Mouse (Mus musculus): ENCODE measurements around the gene Lamc1. TPM values are rescaled to one million over a fixed set of nuclear protein-coding genes. Genes with fewer than 3 reads are reported as not detected.

Gene Lamc1
- total and polyA plus RNA-seq, 3 experiments, result 13.1 to 174 (median 32.4) TPM

GRCm38 (mm10) chr1:153354466-153354865 is 21.9 kb upstream of the Lamc1 start:
- no peak overlapping the region for H3K4me3 ChIP-seq (ENCODE audit: control insufficient read depth in 1 of 2, insufficient read depth in 1 of 2, low read depth in 2 of 2, low read length in 2 of 2)
- no peaks in the 10 kb centered on the region for H3K4me1 ChIP-seq (ENCODE audit: control insufficient read depth in 1 of 2, insufficient read depth in 2 of 2, low read length in 2 of 2)
- no peaks in the 10 kb centered on the region for H3K79me2 ChIP-seq (ENCODE audit: control insufficient read depth, insufficient read depth, low read length, poor library complexity)
- H3K9ac ChIP-seq (ENCODE audit: control insufficient read depth, low read depth, low read length, poor library complexity, severe bottlenecking), result no peak overlapping the region
- peaks cover 6 to 11% of the 10 kb centered on the region in 2 experiments for H3K27me3 ChIP-seq (ENCODE audit: control insufficient read depth in 1 of 2, insufficient read depth in 2 of 2, low read length in 2 of 2)
- no peak for DNase-seq (ENCODE audit: low read depth, low spot score)
- H3K36me3 ChIP-seq (ENCODE audit: control insufficient read depth in 1 of 2, insufficient read depth in 2 of 2, low read length in 2 of 2), result no peaks in the 10 kb centered on the region
- TF ChIP-seq KAT2A (conservative IDR thresholded peaks at IDR 0.05; ENCODE audit: low read depth, low read length), result no peak
- TF ChIP-seq MEF2A (IDR thresholded peaks at IDR 0.05; ENCODE audit: extremely low read depth, insufficient replicate concordance, low read depth, low read length, poor library complexity, severe bottlenecking), result no peak
- no peak for TF ChIP-seq GABPA (IDR thresholded peaks at IDR 0.05; ENCODE audit: low read depth, low read length)
- TF ChIP-seq MYC (IDR thresholded peaks at IDR 0.05; ENCODE audit: low read depth, low read length), result no peak
- TF ChIP-seq JUND (IDR thresholded peaks at IDR 0.05; ENCODE audit: low read depth, low read length), result no peak
- TF ChIP-seq EP300 (IDR thresholded peaks at IDR 0.05; ENCODE audit: low read depth in 1 of 2, low read length in 2 of 2), result no peak
- no peak for TF ChIP-seq SIN3A (IDR thresholded peaks at IDR 0.05; ENCODE audit: low read length)
- no peak for TF ChIP-seq MAX (IDR thresholded peaks at IDR 0.05; ENCODE audit: low read length)
- no peak for TF ChIP-seq MYB (IDR thresholded peaks at IDR 0.05; ENCODE audit: low read depth, low read length)
- TF ChIP-seq POLR2AphosphoS5 (IDR thresholded peaks at IDR 0.05; ENCODE audit: borderline replicate concordance, low read depth, low read length), result no peak
- no peak overlapping the region for H3K27ac ChIP-seq (ENCODE audit: control insufficient read depth, low read depth, low read length)
- H3K9me3 ChIP-seq (replicated peaks; ENCODE audit: insufficient read depth, low read length), result no peaks in the 10 kb centered on the region

GRCm38 (mm10) chr1:153353736-153354430 is 21.3 kb upstream of the Lamc1 start:
- H3K79me2 ChIP-seq (ENCODE audit: control insufficient read depth, insufficient read depth, low read length, poor library complexity), result no peaks in the 10 kb centered on the region
- H3K27ac ChIP-seq (ENCODE audit: control insufficient read depth, low read depth, low read length), result no peak overlapping the region
- no peaks in the 10 kb centered on the region for H3K4me1 ChIP-seq (ENCODE audit: control insufficient read depth in 1 of 2, insufficient read depth in 2 of 2, low read length in 2 of 2)
- H3K9ac ChIP-seq (ENCODE audit: control insufficient read depth, low read depth, low read length, poor library complexity, severe bottlenecking), result no peak overlapping the region
- no peak for DNase-seq (ENCODE audit: low read depth, low spot score)
- H3K36me3 ChIP-seq (ENCODE audit: control insufficient read depth in 1 of 2, insufficient read depth in 2 of 2, low read length in 2 of 2), result no peaks in the 10 kb centered on the region
- H3K4me3 ChIP-seq (ENCODE audit: control insufficient read depth in 1 of 2, insufficient read depth in 1 of 2, low read depth in 2 of 2, low read length in 2 of 2), result no peak overlapping the region
- H3K27me3 ChIP-seq (ENCODE audit: control insufficient read depth in 1 of 2, insufficient read depth in 2 of 2, low read length in 2 of 2), result peaks cover 6 to 11% of the 10 kb centered on the region in 2 experiments
- TF ChIP-seq NELFE (IDR thresholded peaks at IDR 0.05; ENCODE audit: low read depth, low read length) (no peak), ELF1 (IDR thresholded peaks at IDR 0.05; ENCODE audit: low read depth, low read length) (no peak), POLR2A (IDR thresholded peaks at IDR 0.05; ENCODE audit: control insufficient read depth in 1 of 2, insufficient read depth in 1 of 2, low read depth in 1 of 2, low read length in 2 of 2, poor library complexity in 1 of 2) (no peak), KAT2A (conservative IDR thresholded peaks at IDR 0.05; ENCODE audit: low read depth, low read length) (no peak), ZKSCAN1 (IDR thresholded peaks at IDR 0.05; ENCODE audit: low read depth, low read length) (no peak), CHD1 (IDR thresholded peaks at IDR 0.05; ENCODE audit: low read depth, low read length) (no peak), MAX (IDR thresholded peaks at IDR 0.05; ENCODE audit: low read length) (no peak)
- H3K9me3 ChIP-seq (replicated peaks; ENCODE audit: insufficient read depth, low read length), result no peaks in the 10 kb centered on the region

All from MEL (cell line).